Mouse (Mus musculus) liver, postnatal 0 days (tissue): ENCODE data around the gene Tmem94. TPM values are rescaled to one million over a fixed set of nuclear protein-coding genes. Genes with fewer than 3 reads are reported as not detected.

Experiments used
- ATAC-seq: fragments of 200-750 bp; cut with Nextera tagmentation; 2 replicates; pipeline ENCODE4 v1.8.0; 2017; ENCODE audit warnings: mild to moderate bottlenecking, moderate library complexity
- DNase-seq: peaks from one replicate; pipeline ENCODE4 v3.0.0-alpha.2; 2016
- H3K27ac ChIP-seq: fragments of 300-500 bp; sonication (generic); 2 replicates; pipeline ENCODE4 v1.5.1; 2014; ENCODE audit warnings: antibody characterized with exemption, moderate library complexity, mild to moderate bottlenecking, low read depth
- H3K27me3 ChIP-seq: fragments of 300-500 bp; sonication (generic); 2 replicates; pipeline ENCODE4 v1.6.1; 2014; ENCODE audit warnings: low read length, control low read depth, mixed read lengths; ENCODE audit not compliant: insufficient read depth
- H3K36me3 ChIP-seq: fragments of 300-500 bp; sonication (generic); replicated peaks from 2 replicates; pipeline ENCODE4 v1.6.1; 2014; ENCODE audit warnings: mild to moderate bottlenecking, control low read depth, low read length, moderate library complexity, mixed read lengths; ENCODE audit not compliant: insufficient read depth
- H3K4me1 ChIP-seq: fragments of 300-500 bp; sonication (generic); 2 replicates; pipeline ENCODE4 v1.6.1; 2014; ENCODE audit warnings: antibody characterized with exemption, mild to moderate bottlenecking, control low read depth; ENCODE audit not compliant: insufficient read depth
- H3K4me2 ChIP-seq: fragments of 300-500 bp; sonication (generic); 2 replicates; pipeline ENCODE4 v1.6.1; 2014; ENCODE audit warnings: low read depth, mild to moderate bottlenecking, low read length, moderate library complexity, mixed read lengths
- H3K4me3 ChIP-seq: fragments of 300-500 bp; sonication (generic); 2 replicates; pipeline ENCODE4 v1.5.1; 2014; ENCODE audit warnings: low read depth, low read length
- H3K9ac ChIP-seq: fragments of 300-500 bp; sonication (generic); replicated peaks from 2 replicates; pipeline ENCODE4 v1.6.1; 2014; ENCODE audit warnings: mild to moderate bottlenecking, moderate library complexity
- H3K9me3 ChIP-seq: fragments of 300-500 bp; sonication (generic); 2 replicates; pipeline ENCODE4 v1.6.1; 2016; ENCODE audit warnings: mild to moderate bottlenecking, control low read depth, low read length, mixed read lengths
- CTCF ChIP-seq: sonication (generic); IDR thresholded peaks from 2 replicates; pipeline ENCODE4 v1.5.1; 2016; ENCODE audit warnings: antibody characterized with exemption, low read depth
- EP300 ChIP-seq: IDR thresholded peaks from 2 replicates; pipeline ENCODE4 v1.6.1; 2016; ENCODE audit warnings: antibody characterized with exemption, low read depth, mild to moderate bottlenecking
- WGBS: fragments of 180-500 bp; shearing (Covaris S2); extraction: QIAGEN DNeasy Blood & Tissue Kit; methylation state at CpG from one replicate; pipeline ENCODE4 v1.1.7; 2014; ENCODE audit not compliant: insufficient replicate concordance; 5-methylcytosine and 5-hydroxymethylcytosine counted together
- microRNA-seq: library from miRNA; unstranded; fragments of <30 nt; microRNA quantifications from one replicate; pipeline ENCODE4, GENCODE M21; 2016
- polyA plus RNA-seq: library from polyadenylated mRNA; unstranded; fragments of >200 nt; fragmentation: Nextera tagmentation; extraction: Ambion mirVana; gene quantifications from 2 replicates; pipeline ENCODE4 v1.2.1, GENCODE M21; 2015

The Tmem94 gene
- polyA plus RNA-seq, 1 experiment from 2014 or later, result 4.1 TPM

DNA sequence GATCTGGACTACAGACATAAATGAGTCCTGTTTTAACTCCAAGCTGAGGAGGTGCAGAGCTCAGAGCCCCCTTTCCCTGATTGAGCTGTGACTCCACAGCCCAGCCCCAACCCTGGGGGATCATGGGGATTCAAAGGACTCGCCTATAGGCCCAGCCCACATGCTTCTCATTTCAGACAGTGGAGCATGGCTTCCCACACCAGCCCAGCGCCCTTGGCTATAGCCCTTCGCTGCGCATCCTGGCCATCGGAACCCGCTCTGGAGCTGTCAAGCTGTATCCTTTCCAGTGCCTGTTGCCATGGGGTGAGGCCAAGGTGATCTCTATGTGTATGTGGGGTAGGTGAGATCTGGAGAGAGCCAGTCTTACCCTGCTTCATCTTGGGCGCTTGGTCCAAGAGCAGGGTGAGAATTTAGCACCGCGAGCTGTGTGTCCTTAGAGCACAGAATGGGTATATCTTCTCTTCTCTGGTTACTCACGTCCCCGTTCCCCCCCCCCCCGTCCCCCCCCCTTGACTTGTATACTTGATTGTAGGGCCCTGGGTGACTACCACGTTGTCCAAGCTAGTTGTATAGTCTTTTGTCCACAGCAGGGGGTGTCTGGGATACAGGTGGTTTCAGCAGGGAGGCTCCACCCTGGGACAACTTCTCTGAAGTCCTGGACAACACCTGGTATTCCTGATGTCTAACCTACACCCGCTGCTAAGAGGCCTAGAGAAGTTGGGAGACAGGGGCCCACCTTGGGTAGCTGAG, 78.1 kb downstream of the Tmem94 start:
- 76% methylated on average over 13 of the region's 14 CpGs for WGBS
- H3K4me2 ChIP-seq, result no peak overlapping the region
- peaks cover 27% of the 10 kb centered on the region for H3K36me3 ChIP-seq
- DNase-seq (no peak), ATAC-seq (no peak; the same call in 1 of the 2 replicates)
- no peaks in the 10 kb centered on the region; the same call in 1 of the 2 replicates for H3K9me3 ChIP-seq
- no peak for TF ChIP-seq EP300
- no peak for TF ChIP-seq CTCF
- H3K4me1 ChIP-seq, result peaks cover 32% of the 10 kb centered on the region
- H3K4me3 ChIP-seq, result no peak overlapping the region
- H3K27ac ChIP-seq, result peak overlapping the region; percentile 76; the same call in 1 of the 2 replicates
- H3K27me3 ChIP-seq, result no peaks in the 10 kb centered on the region
- H3K9ac ChIP-seq, result no peak overlapping the region

DNA sequence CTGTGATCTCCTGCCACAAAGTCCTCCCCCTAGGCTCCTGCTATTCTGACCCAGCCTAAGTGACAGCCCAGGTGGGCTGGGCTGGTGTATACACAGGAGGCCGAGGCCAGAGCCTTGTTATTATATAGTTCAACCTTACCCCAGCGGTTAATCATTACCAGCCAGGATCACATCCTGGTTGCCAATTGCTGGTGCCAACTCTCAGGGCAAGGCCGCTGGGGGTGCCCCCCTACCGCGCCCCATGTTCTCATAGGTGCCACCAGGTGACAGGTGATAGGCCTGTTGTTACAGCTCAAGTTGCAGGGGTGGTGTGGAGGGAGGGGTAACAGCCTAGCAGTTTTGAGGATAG, 78.6 kb downstream of the Tmem94 start:
- 68% methylated on average over 5 of the region's 5 CpGs for WGBS
- H3K9me3 ChIP-seq, result no peaks in the 10 kb centered on the region; the same call in 1 of the 2 replicates
- no peak overlapping the region for H3K4me2 ChIP-seq
- ATAC-seq, result peak; percentile 73
- peak; percentile 55 for DNase-seq
- H3K9ac ChIP-seq, result no peak overlapping the region
- H3K27me3 ChIP-seq, result no peaks in the 10 kb centered on the region
- TF ChIP-seq CTCF (no peak), EP300 (no peak)
- peak overlapping the region; percentile 76; the same call in 1 of the 2 replicates for H3K27ac ChIP-seq
- H3K36me3 ChIP-seq, result peaks cover 30% of the 10 kb centered on the region
- H3K4me3 ChIP-seq, result no peak overlapping the region
- H3K4me1 ChIP-seq, result peaks cover 29% of the 10 kb centered on the region

DNA sequence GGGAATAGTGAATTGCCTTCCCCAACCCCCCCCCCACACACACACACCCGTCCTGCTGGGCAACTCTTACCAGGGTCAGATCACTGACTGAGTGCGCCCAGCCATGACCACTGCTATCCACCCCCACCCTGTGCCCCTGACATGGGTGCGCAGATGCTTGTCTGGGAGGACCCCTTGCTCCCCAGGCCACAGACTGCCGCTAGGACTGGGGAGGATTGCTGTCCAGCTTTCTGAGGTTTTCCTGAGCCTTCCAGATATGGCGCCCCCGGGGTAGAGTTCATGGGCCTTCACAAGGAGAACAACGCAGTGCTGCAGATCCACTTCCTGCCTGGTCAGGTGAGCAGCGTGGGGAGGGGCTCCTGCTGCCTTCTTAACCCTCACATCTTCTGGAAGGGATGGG, 79.0 kb downstream of the Tmem94 start:
- TF ChIP-seq EP300 (no peak), CTCF (no peak)
- H3K4me3 ChIP-seq, result no peak overlapping the region
- 72% methylated on average over 8 of the region's 8 CpGs for WGBS
- H3K4me1 ChIP-seq, result peaks cover 26% of the 10 kb centered on the region
- no peak for DNase-seq
- no peaks in the 10 kb centered on the region; the same call in 1 of the 2 replicates for H3K9me3 ChIP-seq
- no peak overlapping the region for H3K4me2 ChIP-seq
- H3K36me3 ChIP-seq, result peaks cover 30% of the 10 kb centered on the region
- no peak overlapping the region for H3K9ac ChIP-seq
- 0 out of 2 replicates have a peak overlapping the region, but pooled peaks have one; percentile 16 for H3K27ac ChIP-seq
- no peak for ATAC-seq
- H3K27me3 ChIP-seq, result no peaks in the 10 kb centered on the region

DNA sequence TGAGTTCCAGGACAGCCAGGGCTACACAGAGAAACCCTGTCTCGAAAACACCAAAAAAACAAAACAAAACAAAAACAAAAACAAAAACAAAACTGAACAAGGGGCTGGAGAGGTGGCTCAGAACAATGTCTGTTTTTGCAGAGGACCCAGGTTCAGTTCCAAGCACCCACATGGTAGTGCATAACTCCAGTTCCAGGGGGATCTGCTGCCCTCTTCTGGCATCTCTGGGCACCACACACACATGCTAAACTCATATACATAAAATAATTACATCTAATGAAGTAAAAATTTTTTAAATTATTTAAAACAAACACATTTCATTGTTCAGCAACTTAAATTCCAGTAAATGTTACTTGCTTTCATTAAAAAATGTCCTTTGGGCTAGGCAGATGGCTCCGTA, 80.6 kb downstream of the Tmem94 start:
- WGBS, result 89% methylated on average over 2 of the region's 2 CpGs
- peaks cover 40% of the 10 kb centered on the region for H3K36me3 ChIP-seq
- DNase-seq (no peak), ATAC-seq (no peak)
- H3K4me1 ChIP-seq, result peaks cover 26% of the 10 kb centered on the region
- H3K9me3 ChIP-seq, result no peaks in the 10 kb centered on the region; the same call in 1 of the 2 replicates
- no peaks in the 10 kb centered on the region for H3K27me3 ChIP-seq
- H3K4me3 ChIP-seq, result no peak overlapping the region
- no peak overlapping the region for H3K27ac ChIP-seq
- no peak overlapping the region for H3K9ac ChIP-seq
- H3K4me2 ChIP-seq, result no peak overlapping the region
- TF ChIP-seq CTCF (peak; percentile 21; the same call in 1 of the 2 replicates), EP300 (no peak)

Small RNAs within 50 kb of the gene (microRNA-seq; reads per million reads assigned to microRNA genes)
- not detected for gene Mir5621

Other genes starting within 250 kb of the Tmem94 start
- gene Sumo2, start 229.2 kb upstream of the Tmem94 start, polyA plus RNA-seq, result 281 and 283 TPM in 2 replicates
- 41.8 and 46.0 TPM in 2 replicates for gene Nup85, start 201.0 kb upstream of the Tmem94 start, polyA plus RNA-seq
- 46.4 and 48.9 TPM in 2 replicates for gene Mrps7, start 161.5 kb upstream of the Tmem94 start, polyA plus RNA-seq
- gene Gga3, start 161.4 kb upstream of the Tmem94 start, polyA plus RNA-seq, result 3.0 and 3.5 TPM in 2 replicates
- gene Mif4gd, start 152.5 kb upstream of the Tmem94 start, polyA plus RNA-seq, result 37.9 and 39.9 TPM in 2 replicates
- 6.1 and 6.9 TPM in 2 replicates for gene Slc25a19, start 137.1 kb upstream of the Tmem94 start, polyA plus RNA-seq
- gene Grb2, start 56.8 kb upstream of the Tmem94 start, polyA plus RNA-seq, result 40.4 and 45.6 TPM in 2 replicates
- gene Caskin2, start 48.2 kb downstream of the Tmem94 start, polyA plus RNA-seq, result 3.2 and 3.3 TPM in 2 replicates
- gene Tsen54, start 49.3 kb downstream of the Tmem94 start, polyA plus RNA-seq, result 7.7 and 8.8 TPM in 2 replicates
- gene Llgl2, start 58.6 kb downstream of the Tmem94 start, polyA plus RNA-seq, result 15.1 and 20.9 TPM in 2 replicates
- 2.4 and 2.7 TPM in 2 replicates for gene Myo15b, start 93.0 kb downstream of the Tmem94 start, polyA plus RNA-seq
- gene Smim5, start 134.5 kb downstream of the Tmem94 start, polyA plus RNA-seq, result 16.8 and 21.5 TPM in 2 replicates
- gene Smim6, start 146.6 kb downstream of the Tmem94 start, polyA plus RNA-seq, result 1.9 TPM in 2 replicates
- gene Sap30bp, start 167.8 kb downstream of the Tmem94 start, polyA plus RNA-seq, result 12.7 and 15.4 TPM in 2 replicates
- 4.2 and 6.1 TPM in 2 replicates for gene Recql5, start 168.0 kb downstream of the Tmem94 start, polyA plus RNA-seq
- gene Itgb4, start 209.3 kb downstream of the Tmem94 start, polyA plus RNA-seq, result 0.21 and 0.34 TPM in 2 replicates
- gene Galk1, start 247.3 kb downstream of the Tmem94 start, polyA plus RNA-seq, result 317 and 319 TPM in 2 replicates